Mouse (Mus musculus) heart, postnatal 4 days (tissue): ENCODE measurements around the gene Gm28374. TPM values are rescaled to one million over a fixed set of nuclear protein-coding genes. Genes with fewer than 3 reads are reported as not detected.

Experiments used
- microRNA-seq, 2 experiments: library from miRNA; unstranded; fragments of <30 nt; microRNA quantifications; one replicate each; pipeline ENCODE4 v1.2.0; 2021 to 2022
- total RNA-seq, 2 experiments: library from RNA; stranded (reverse); gene quantifications; 2 replicates each; pipeline ENCODE4 v1.2.3; 2021

Gene Gm28374
- total RNA-seq, 2 experiments from 2014 or later, result 0.41 TPM; not detected in 1

Small RNAs within 50 kb of the gene (microRNA-seq; reads per million reads assigned to microRNA genes)
- 1.0 to 2.4 reads per million in 2 experiments for gene Mir6988

Other genes with a start within 250 kb of the Gm28374 start
- 10 to 100 TPM; 18.6 to 20.9 TPM for gene Frmd8, start 207.0 kb downstream of the Gm28374 start, total RNA-seq
- 1 to 10 TPM; 5.4 to 6.2 TPM for gene Slc25a45, start 204.4 kb downstream of the Gm28374 start, total RNA-seq
- gene Tigd3, start 188.1 kb downstream of the Gm28374 start, total RNA-seq, result 1 to 10 TPM; 2.0 TPM
- 100 to 1,000 TPM; 111 to 119 TPM for gene Dpf2, start 169.2 kb downstream of the Gm28374 start, total RNA-seq
- gene Cdc42ep2, start 157.4 kb downstream of the Gm28374 start, total RNA-seq, result 10 to 100 TPM; 14.2 to 14.7 TPM
- 10 to 100 TPM; 32.9 to 37.1 TPM for gene Pola2, start 118.1 kb downstream of the Gm28374 start, total RNA-seq
- gene Slc22a20, start 96.1 kb downstream of the Gm28374 start, total RNA-seq, result not detected
- 10 to 100 TPM; 27.4 to 29.1 TPM for gene Capn1, start 66.4 kb downstream of the Gm28374 start, total RNA-seq
- 10 to 100 TPM; 16.2 to 16.4 TPM for gene Syvn1, start 35.7 kb downstream of the Gm28374 start, total RNA-seq
- 10 to 100 TPM; 37.8 to 41.7 TPM for gene Mrpl49, start 24.5 kb downstream of the Gm28374 start, total RNA-seq
- gene Fau, start 24.4 kb downstream of the Gm28374 start, total RNA-seq, result 100 to 1,000 TPM; 802 to 870 TPM
- 10 to 100 TPM; 16.2 to 16.7 TPM for gene Znhit2, start 21.1 kb downstream of the Gm28374 start, total RNA-seq
- gene Tm7sf2, start 13.9 kb downstream of the Gm28374 start, total RNA-seq, result 1 to 10 TPM; 5.0 to 5.9 TPM
- gene Vps51, start 5.0 kb downstream of the Gm28374 start, total RNA-seq, result 10 to 100 TPM; 38.0 to 40.0 TPM
- not detected for gene Tmem262, start 2.2 kb downstream of the Gm28374 start, total RNA-seq
- 10 to 100 TPM; 25.8 to 28.3 TPM for gene Zfpl1, start 2.7 kb upstream of the Gm28374 start, total RNA-seq
- 10 to 100 TPM; 12.8 to 14.8 TPM for gene Cdca5, start 2.7 kb upstream of the Gm28374 start, total RNA-seq
- under 1 TPM; 0.60 to 0.68 TPM for gene AC131692.1, start 12.2 kb upstream of the Gm28374 start, total RNA-seq
- under 1 TPM; 0.50 to 0.52 TPM for gene Naaladl1, start 23.5 kb upstream of the Gm28374 start, total RNA-seq
- gene Sac3d1, start 36.4 kb upstream of the Gm28374 start, total RNA-seq, result 10 to 100 TPM; 17.4 to 17.6 TPM
- 10 to 100 TPM; 13.4 to 13.7 TPM for gene Snx15, start 46.0 kb upstream of the Gm28374 start, total RNA-seq
- gene Batf2, start 58.7 kb upstream of the Gm28374 start, total RNA-seq, result under 1 TPM; 0.21 to 0.38 TPM
- 10 to 100 TPM; 62.3 to 62.8 TPM for gene Arl2, start 59.3 kb upstream of the Gm28374 start, total RNA-seq
- gene Majin, start 102.1 kb upstream of the Gm28374 start, total RNA-seq, result not detected
- not detected for gene Gpha2, start 144.1 kb upstream of the Gm28374 start, total RNA-seq
- gene Ppp2r5b, start 153.6 kb upstream of the Gm28374 start, total RNA-seq, result 10 to 100 TPM; 30.1 to 30.2 TPM
- 10 to 100 TPM; 15.9 to 16.2 TPM for gene Atg2a, start 159.4 kb upstream of the Gm28374 start, total RNA-seq
- 100 to 1,000 TPM in 1 of 2 experiments, 10 to 100 TPM in 1; 97.8 to 114 TPM for gene Ehd1, start 194.5 kb upstream of the Gm28374 start, total RNA-seq
- gene Cdc42bpg, start 224.2 kb upstream of the Gm28374 start, total RNA-seq, result 1 to 10 TPM; 8.2 to 10.0 TPM